Mouse (Mus musculus): ENCODE data around the gene Nol6. TPM values are rescaled to one million over a fixed set of nuclear protein-coding genes. Genes with fewer than 3 reads are reported as not detected.

Gene Nol6
- total and polyA plus RNA-seq, 2 experiments from 2014 or later = 39.9 to 70.8 TPM

GRCm38 (mm10) chr4:41156961-41157360, 32.7 kb upstream of the Nol6 start:
- Histone ChIP-seq H3K4me3 (ENCODE audit: low read depth, low read length) (no peak overlapping the region), H3K9ac (replicated peaks; ENCODE audit: low read length, poor library complexity, severe bottlenecking) (no peak overlapping the region), H3K27ac (ENCODE audit: low read depth, low read length) (no peak overlapping the region), H3K4me2 (ENCODE audit: low read depth, low read length, poor library complexity, severe bottlenecking) (no peak overlapping the region), H3K27me3 (ENCODE audit: insufficient read depth, low read length) (no peaks in the 10 kb centered on the region), H3K36me3 (ENCODE audit: insufficient read depth, low read length) (no peaks in the 10 kb centered on the region), H3K4me1 (ENCODE audit: insufficient read depth, low read length) (no peaks in the 10 kb centered on the region), H3K9me3 (ENCODE audit: low read length) (no peaks in the 10 kb centered on the region)
- ATAC-seq (ENCODE audit: low FRiP score) (no peak), DNase-seq (ENCODE audit: low spot score) (no peak)
- no peak for TF ChIP-seq CTCF (IDR thresholded peaks at IDR 0.05)
- WGBS = 80% methylated on average over 9 of the region's 9 CpGs

DNA sequence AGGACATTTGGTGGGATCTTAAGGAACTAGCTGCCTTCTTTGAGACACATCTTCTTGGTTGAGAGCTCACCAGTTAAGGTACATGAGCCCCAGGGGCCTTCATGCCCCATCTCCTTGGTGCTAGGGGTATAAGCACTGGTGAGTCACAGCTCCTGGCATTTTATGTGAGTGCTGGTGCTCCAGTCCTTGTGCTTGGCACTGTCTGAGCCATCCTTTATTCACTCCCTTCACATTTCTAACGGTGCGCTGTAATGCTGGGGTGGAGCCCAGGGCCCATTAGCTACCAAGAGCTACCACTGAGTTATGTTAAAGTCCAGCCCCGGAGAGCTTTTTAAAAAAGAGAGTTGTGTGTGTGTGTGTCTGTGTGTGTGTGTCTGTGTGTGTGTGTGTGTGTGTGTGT, 28.9 kb upstream of the Nol6 start:
- WGBS = 82% methylated on average over 3 of the region's 3 CpGs
- Histone ChIP-seq H3K9me3 (ENCODE audit: low read length) (no peaks in the 10 kb centered on the region), H3K9ac (replicated peaks; ENCODE audit: low read length, poor library complexity, severe bottlenecking) (no peak overlapping the region), H3K4me2 (ENCODE audit: low read depth, low read length, poor library complexity, severe bottlenecking) (no peak overlapping the region), H3K4me3 (ENCODE audit: low read depth, low read length) (no peak overlapping the region), H3K27ac (ENCODE audit: low read depth, low read length) (no peak overlapping the region), H3K4me1 (ENCODE audit: insufficient read depth, low read length) (no peaks in the 10 kb centered on the region), H3K27me3 (ENCODE audit: insufficient read depth, low read length) (no peaks in the 10 kb centered on the region), H3K36me3 (ENCODE audit: insufficient read depth, low read length) (no peaks in the 10 kb centered on the region)
- TF ChIP-seq CTCF (IDR thresholded peaks at IDR 0.05) = no peak
- DNase-seq (ENCODE audit: low spot score) = no peak
- ATAC-seq (ENCODE audit: low FRiP score) = no peak

- Histone ChIP-seq H3K27ac (ENCODE audit: low read depth, low read length) (no peak overlapping the region), H3K4me2 (ENCODE audit: low read depth, low read length, poor library complexity, severe bottlenecking) (no peak overlapping the region), H3K4me3 (ENCODE audit: low read depth, low read length) (no peak overlapping the region), H3K9ac (replicated peaks; ENCODE audit: low read length, poor library complexity, severe bottlenecking) (no peak overlapping the region), H3K27me3 (ENCODE audit: insufficient read depth, low read length) (no peaks in the 10 kb centered on the region), H3K4me1 (ENCODE audit: insufficient read depth, low read length) (no peaks in the 10 kb centered on the region), H3K9me3 (ENCODE audit: low read length) (no peaks in the 10 kb centered on the region), H3K36me3 (ENCODE audit: insufficient read depth, low read length) (no peaks in the 10 kb centered on the region)
- 91% methylated on average over 7 of the region's 7 CpGs for WGBS
- no peak for TF ChIP-seq CTCF (IDR thresholded peaks at IDR 0.05)
- no peak for ATAC-seq (ENCODE audit: low FRiP score)
- no peak for DNase-seq (ENCODE audit: low spot score)
Measured at GRCm38 (mm10) chr4:41151186-41151585, 26.9 kb upstream of the Nol6 start.

DNA sequence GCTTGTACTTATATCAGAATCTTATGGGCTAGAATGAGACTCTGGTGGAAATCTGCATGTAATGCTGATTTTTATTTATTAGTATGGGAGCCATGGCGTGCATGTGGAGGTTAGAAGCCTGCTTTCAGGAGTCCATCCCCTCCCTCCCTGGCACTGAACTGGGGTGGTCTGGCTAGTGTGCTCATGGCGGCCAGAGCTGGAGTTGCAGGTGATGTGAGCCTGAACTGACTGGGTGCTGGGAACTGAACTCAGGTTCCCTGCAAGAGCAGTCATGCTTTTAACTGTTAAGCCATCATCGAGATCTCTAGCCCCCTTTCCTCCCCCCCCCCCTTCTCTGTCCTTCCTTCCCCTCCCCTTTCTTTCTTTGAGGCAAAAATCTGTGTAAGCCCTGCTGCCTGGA, 25.6 kb upstream of the Nol6 start:
- Histone ChIP-seq H3K4me2 (ENCODE audit: low read depth, low read length, poor library complexity, severe bottlenecking) (no peak overlapping the region), H3K9me3 (ENCODE audit: low read length) (no peaks in the 10 kb centered on the region), H3K27ac (ENCODE audit: low read depth, low read length) (no peak overlapping the region), H3K36me3 (ENCODE audit: insufficient read depth, low read length) (no peaks in the 10 kb centered on the region), H3K4me3 (ENCODE audit: low read depth, low read length) (no peak overlapping the region), H3K27me3 (ENCODE audit: insufficient read depth, low read length) (no peaks in the 10 kb centered on the region), H3K4me1 (ENCODE audit: insufficient read depth, low read length) (no peaks in the 10 kb centered on the region), H3K9ac (replicated peaks; ENCODE audit: low read length, poor library complexity, severe bottlenecking) (no peak overlapping the region)
- no peak for TF ChIP-seq CTCF (IDR thresholded peaks at IDR 0.05)
- ATAC-seq (ENCODE audit: low FRiP score) (no peak), DNase-seq (ENCODE audit: low spot score) (no peak)
- WGBS = 82% methylated on average over 3 of the region's 3 CpGs

GRCm38 (mm10) chr4:41142601-41143000, 18.3 kb upstream of the Nol6 start:
- no peak overlapping the region for H3K9ac ChIP-seq (replicated peaks; ENCODE audit: low read length, poor library complexity, severe bottlenecking)
- no peak for DNase-seq (ENCODE audit: low spot score)
- TF ChIP-seq CTCF (IDR thresholded peaks at IDR 0.05) = no peak
- H3K27ac ChIP-seq (ENCODE audit: low read depth, low read length) = no peak overlapping the region
- H3K4me1 ChIP-seq (ENCODE audit: insufficient read depth, low read length) = no peaks in the 10 kb centered on the region
- ATAC-seq (ENCODE audit: low FRiP score) = no peak
- H3K4me2 ChIP-seq (ENCODE audit: low read depth, low read length, poor library complexity, severe bottlenecking) = no peak overlapping the region
- WGBS = 83% methylated on average over 2 of the region's 2 CpGs
- H3K36me3 ChIP-seq (ENCODE audit: insufficient read depth, low read length) = peaks cover 7% of the 10 kb centered on the region; the same call in 1 of the 2 replicates
- H3K27me3 ChIP-seq (ENCODE audit: insufficient read depth, low read length) = no peaks in the 10 kb centered on the region
- no peaks in the 10 kb centered on the region for H3K9me3 ChIP-seq (ENCODE audit: low read length)
- H3K4me3 ChIP-seq (ENCODE audit: low read depth, low read length) = no peak overlapping the region

DNA sequence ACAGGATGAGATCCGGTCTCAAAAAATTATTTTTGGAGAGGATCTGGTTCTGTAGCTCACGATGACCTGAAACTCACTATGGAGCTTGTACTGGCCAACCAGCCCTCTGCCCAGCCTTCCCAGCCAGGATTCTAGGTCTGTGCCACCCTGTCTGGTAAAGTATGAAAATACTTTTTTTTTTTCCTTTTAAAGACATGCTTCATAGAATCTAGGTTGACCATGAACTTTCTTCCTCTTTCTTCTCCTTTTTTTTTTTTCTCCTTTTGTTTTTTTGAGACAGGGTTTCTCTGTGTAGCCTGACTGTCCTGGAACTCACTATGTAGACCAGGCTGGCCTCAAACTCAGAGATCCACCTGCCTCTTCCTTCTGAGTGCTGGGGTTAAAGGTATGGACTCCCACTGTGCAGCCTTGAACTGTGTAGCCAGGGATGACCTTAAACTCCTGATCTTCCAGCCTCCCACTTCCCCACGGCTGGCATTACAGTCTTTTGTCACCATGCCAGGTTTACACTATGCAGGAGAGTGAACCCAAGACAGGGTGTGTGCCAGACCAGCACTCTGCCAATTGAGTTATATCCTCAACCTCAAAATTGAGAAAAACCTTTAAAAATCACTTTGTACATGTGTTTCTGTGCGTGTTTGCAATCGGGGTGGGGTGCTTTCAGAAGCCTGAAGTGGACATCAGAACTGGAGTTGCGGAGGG, 16.1 kb upstream of the Nol6 start:
- WGBS = 91% methylated on average over 6 of the region's 6 CpGs
- DNase-seq (ENCODE audit: low spot score) = no peak
- Histone ChIP-seq H3K4me3 (ENCODE audit: low read depth, low read length) (no peak overlapping the region), H3K4me1 (ENCODE audit: insufficient read depth, low read length) (no peaks in the 10 kb centered on the region), H3K36me3 (ENCODE audit: insufficient read depth, low read length) (peaks cover 7% of the 10 kb centered on the region; the same call in 1 of the 2 replicates), H3K9me3 (ENCODE audit: low read length) (no peaks in the 10 kb centered on the region), H3K27ac (ENCODE audit: low read depth, low read length) (no peak overlapping the region), H3K27me3 (ENCODE audit: insufficient read depth, low read length) (no peaks in the 10 kb centered on the region), H3K4me2 (ENCODE audit: low read depth, low read length, poor library complexity, severe bottlenecking) (no peak overlapping the region), H3K9ac (replicated peaks; ENCODE audit: low read length, poor library complexity, severe bottlenecking) (no peak overlapping the region)
- no peak for ATAC-seq (ENCODE audit: low FRiP score)
- TF ChIP-seq CTCF (IDR thresholded peaks at IDR 0.05) = no peak

Data from midbrain, postnatal 0 days (tissue).